Mouse (Mus musculus): ENCODE measurements around the gene Tecpr1.

Gene Tecpr1

GRCm38 (mm10) chr5:144223503-144223862, at the start of gene Tecpr1:
TSS of gene Tecpr1 (minus strand) at chr5:144223615.
- in situ Hi-C loops (cut with MboI, MseI) = loop anchor here in 1 of 2 experiments (25.0 kb wide), 1 partner anchor 539 kb away; the partner anchor contains the start of genes Tmem130 and Trrap

- in situ Hi-C loops (cut with MboI, MseI) = no loop called here
Observed at GRCm38 (mm10) chr5:144271772-144272171, 48.4 kb upstream of the Tecpr1 start.

DNA sequence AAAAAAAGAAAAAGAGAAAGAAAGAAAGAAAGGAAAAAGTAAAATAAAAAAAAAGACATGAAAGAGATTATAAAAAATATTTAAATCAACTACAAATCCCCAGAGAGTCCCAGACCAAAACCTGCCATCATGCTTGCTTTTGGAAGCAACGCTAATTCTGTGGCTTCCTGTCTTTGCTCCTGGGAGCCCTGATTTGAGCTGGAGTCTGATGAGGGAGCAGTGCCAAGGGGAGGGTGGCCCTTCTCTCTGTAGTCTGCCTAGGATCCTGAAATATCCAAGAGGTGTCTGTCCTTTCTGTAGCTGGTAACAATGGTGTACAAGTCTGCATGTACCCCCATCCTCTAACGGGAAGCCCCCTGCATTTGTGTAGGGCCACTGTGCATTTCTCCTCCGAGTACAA, 47.7 kb upstream of the Tecpr1 start:
- in situ Hi-C loops (cut with MboI, MseI) = no loop called here

- in situ Hi-C loops (cut with MboI, MseI) = no loop called here
Observed at GRCm38 (mm10) chr5:144270420-144270819, 47.0 kb upstream of the Tecpr1 start.

DNA sequence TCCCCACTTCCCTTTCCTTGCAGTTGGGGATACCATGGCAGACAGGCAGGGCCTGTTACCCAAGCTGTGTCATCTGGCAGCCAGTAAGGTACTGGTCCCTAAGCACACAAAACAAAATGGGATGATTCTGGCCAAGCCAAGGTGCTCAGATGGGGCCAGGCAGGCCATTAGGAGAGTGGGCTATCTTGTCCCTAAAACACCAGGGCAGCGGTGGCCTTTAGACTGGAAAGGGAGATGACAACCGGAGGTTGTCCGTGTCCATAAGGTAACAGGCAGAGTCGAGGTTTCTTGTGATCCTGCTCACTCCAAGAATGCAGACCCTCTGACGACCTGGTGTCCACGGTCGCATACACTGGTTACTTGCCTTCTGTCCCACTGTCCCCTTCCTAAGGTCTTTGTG, 46.5 kb upstream of the Tecpr1 start:
- in situ Hi-C loops (cut with MboI, MseI) = no loop called here

DNA sequence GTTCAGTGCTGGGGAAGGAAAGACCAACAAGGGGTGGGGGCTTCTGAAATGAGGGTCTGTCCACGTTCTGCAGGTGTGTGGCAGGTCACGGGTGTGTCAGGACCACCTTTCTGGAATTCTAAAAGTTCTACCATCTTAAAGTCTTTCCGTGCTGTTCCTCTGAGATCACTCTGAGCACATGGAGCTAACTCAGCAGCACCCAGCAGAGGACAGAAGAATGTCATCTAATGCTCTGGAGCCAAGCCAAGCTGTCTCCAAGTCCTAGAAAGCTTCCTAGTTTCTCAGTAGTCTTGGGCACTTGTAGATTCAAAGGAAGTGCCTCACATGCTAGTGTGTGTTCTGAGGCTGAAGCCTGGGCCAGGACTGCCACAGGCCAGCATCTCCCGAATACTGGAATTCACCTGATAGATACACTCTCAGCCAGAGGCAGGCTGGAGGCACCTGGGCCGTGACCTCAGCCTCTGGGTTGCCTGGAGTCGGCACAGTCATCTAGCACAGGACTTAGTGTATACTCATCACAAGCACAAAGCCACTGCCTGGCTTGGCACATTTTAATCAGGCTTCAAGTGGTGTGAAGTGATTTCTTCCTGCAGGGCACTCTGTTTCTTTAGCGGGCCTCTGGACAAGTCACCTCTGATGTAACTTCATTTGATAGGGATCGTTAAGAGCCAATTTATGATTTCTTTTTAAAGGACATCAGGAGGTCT, 44.3 kb upstream of the Tecpr1 start:
- in situ Hi-C loops (cut with MboI, MseI) = no loop called here

- in situ Hi-C loops (cut with MboI, MseI) = no loop called here
Observed at GRCm38 (mm10) chr5:144263496-144263895, 40.1 kb upstream of the Tecpr1 start.

DNA sequence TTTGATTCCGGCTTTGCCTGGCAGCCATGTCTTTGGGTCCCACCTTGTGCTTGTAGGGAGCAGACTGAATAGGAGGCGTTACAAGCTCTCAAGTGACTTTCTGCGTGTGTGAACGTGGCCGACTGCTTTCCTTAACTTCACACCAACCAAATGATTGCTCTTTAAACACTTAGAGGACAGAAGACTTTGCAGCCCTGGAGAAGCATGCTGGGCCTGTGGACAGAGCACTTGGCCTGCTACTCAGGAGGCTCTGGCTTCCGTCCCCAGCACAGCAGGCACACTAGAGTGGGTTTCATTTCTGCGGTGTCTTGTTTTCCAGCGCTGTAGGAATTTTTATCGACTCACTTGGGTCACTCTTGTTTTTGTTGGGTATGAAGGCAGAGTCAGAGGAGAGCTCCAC, 39.7 kb upstream of the Tecpr1 start:
- in situ Hi-C loops (cut with MboI, MseI) = no loop called here

GRCm38 (mm10) chr5:144261829-144262228, 38.4 kb upstream of the Tecpr1 start:
- in situ Hi-C loops (cut with MboI, MseI) = no loop called here

GRCm38 (mm10) chr5:144261309-144261708, 37.9 kb upstream of the Tecpr1 start:
- in situ Hi-C loops (cut with MboI, MseI) = no loop called here

DNA sequence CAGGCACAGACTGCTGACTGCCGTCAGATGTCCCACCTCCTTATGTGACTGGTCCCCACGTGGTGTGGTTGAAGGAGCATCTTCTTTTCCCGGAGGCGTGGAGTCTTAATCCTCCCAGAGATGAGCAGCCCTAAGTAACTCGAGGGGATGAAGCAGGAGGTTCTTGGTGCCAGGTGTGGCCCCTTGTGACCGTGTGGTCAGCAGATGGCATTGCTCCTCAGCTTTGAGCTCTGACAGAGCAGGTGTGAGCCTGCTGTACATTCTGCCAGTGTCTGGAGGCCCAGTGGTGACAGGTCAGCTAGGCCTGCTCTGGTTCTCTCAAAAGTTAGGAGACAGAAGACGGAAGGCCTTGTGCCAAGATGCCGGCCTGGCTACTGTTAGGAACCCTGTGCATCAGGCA, 37.0 kb upstream of the Tecpr1 start:
- in situ Hi-C loops (cut with MboI, MseI) = no loop called here

DNA sequence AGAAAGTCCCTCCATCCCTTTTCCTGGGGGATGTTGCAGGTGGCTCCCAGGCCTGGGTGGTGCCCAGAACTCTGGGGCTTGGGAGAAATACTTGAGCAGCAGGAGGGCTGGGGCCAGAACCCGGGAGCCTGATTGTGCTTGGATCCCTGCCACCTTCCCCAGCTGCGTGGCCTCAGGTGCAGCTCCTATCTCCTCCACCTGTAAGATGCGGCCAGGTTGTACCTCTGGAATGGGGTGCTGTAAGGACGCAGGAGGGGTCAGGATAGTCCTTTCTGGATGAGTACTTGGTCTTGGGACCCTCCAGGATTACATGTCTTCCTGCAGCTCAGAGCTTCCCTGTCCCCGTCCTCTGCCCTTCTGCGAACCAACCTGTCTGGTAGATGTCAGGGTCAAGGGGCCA, 35.8 kb upstream of the Tecpr1 start:
- in situ Hi-C loops (cut with MboI, MseI) = loop anchor here (10.0 kb wide), 2 partner anchors 96 to 486 kb away; partner anchors contain the start of gene Baiap2l1 (in 1 of the 2)

DNA sequence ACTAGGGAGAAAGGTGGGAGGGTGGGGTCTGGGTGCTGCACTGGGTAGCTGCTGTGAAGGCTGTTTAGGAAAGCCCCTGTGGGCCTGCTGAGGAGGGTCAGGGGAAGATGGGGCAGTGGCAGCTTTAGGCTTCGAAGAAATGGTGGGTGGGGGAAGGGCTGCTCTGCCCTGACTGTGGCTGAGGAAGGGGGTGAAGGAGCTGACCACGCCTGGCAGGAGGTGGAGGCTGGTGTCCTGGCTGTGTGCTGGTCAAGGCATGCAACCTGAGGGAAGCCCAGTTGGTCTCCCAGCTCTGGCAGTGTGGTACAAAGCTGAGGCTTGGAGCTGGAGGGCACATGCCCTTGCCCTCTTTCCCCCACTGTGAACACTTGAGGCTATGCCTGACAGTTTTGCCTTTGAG, 35.3 kb upstream of the Tecpr1 start:
- in situ Hi-C loops (cut with MboI, MseI) = loop anchor here (10.0 kb wide), 2 partner anchors 96 to 486 kb away; partner anchors contain the start of gene Baiap2l1 (in 1 of the 2)

DNA sequence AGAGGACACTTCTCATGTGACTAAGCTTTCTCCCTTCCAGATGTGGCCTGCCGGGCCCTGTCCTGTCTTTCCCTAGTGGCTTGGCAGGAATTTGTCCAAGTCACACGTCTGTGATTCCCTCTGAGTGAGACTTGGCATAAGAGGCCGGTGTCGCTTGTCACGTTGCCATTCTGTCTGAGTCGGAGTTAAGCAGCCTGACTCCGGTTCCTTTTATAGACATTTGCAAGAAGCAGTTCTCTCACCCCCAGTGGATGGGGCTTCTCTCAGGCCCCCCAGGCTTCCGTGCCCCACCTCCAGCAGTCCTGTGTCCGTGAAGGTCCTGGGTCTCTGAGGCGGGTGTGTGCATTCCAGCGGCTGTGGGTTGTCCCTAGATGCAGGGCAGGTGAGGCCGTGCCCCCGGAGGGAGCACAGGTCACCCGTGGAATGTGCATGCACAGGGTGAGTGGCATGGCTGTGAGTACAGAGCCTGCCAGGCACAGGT, 34.8 kb upstream of the Tecpr1 start:
- in situ Hi-C loops (cut with MboI, MseI) = loop anchor here (10.0 kb wide), 2 partner anchors 97 to 487 kb away; partner anchors contain the start of gene Baiap2l1 (in 1 of the 2)

- in situ Hi-C loops (cut with MboI, MseI) = loop anchor here (10.0 kb wide), 2 partner anchors 97 to 487 kb away; partner anchors contain the start of gene Baiap2l1 (in 1 of the 2)
Observed at GRCm38 (mm10) chr5:144257451-144258110, 34.2 kb upstream of the Tecpr1 start.

- in situ Hi-C loops (cut with MboI, MseI) = loop anchor here (10.0 kb wide), 2 partner anchors 98 to 488 kb away; partner anchors contain the start of gene Baiap2l1 (in 1 of the 2)
Observed at GRCm38 (mm10) chr5:144256888-144257287, 33.5 kb upstream of the Tecpr1 start.

GRCm38 (mm10) chr5:144256541-144256870, 33.1 kb upstream of the Tecpr1 start:
- in situ Hi-C loops (cut with MboI, MseI) = loop anchor here (10.0 kb wide), 2 partner anchors 98 to 488 kb away; partner anchors contain the start of gene Baiap2l1 (in 1 of the 2)

DNA sequence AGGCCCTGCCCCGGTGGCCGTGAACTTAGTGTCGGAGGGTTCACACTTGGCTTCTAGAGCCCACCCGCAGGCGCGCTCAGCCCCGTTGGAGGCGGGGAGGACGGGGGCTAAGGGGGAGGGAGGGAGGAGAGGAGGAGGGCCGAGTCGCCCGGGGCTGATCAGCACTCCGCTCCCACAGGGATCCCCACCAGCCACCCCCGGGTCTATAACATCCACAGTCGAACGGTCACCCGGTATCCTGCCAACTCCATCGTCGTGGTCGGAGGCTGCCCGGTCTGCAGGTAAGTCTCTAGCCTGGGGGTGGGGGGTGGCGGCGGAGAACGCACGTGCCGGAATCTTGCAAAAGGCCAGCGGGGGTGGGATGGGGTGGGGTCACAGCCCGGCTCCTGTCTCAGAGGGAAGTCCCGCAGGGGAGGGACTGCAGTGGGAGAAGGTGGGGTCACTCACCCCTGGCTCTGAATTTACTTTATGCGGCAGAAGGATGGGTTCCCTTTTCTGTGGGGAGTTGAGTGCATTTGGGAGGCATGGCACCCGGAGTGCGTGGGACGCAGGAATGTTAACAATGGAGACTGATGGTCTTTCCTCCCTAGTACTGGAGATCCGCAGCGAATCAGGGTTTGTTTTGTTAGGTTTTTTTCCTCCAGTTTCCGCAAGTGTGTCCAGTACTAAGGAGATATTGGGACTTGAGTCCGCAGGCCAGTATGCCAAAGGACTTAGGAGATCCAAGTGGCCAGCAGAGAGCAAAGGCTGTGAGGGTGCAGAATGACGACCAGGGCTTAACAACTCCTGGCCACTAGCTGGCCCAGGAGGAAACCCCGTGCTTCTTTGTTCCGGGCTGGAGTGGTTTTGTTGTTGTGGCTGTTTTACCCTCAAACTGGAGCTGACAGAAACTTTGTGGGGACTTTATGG, 32.5 kb upstream of the Tecpr1 start:
- in situ Hi-C loops (cut with MboI, MseI) = loop anchor here (10.0 kb wide), 2 partner anchors 99 to 489 kb away; partner anchors contain the start of gene Baiap2l1 (in 1 of the 2)

DNA sequence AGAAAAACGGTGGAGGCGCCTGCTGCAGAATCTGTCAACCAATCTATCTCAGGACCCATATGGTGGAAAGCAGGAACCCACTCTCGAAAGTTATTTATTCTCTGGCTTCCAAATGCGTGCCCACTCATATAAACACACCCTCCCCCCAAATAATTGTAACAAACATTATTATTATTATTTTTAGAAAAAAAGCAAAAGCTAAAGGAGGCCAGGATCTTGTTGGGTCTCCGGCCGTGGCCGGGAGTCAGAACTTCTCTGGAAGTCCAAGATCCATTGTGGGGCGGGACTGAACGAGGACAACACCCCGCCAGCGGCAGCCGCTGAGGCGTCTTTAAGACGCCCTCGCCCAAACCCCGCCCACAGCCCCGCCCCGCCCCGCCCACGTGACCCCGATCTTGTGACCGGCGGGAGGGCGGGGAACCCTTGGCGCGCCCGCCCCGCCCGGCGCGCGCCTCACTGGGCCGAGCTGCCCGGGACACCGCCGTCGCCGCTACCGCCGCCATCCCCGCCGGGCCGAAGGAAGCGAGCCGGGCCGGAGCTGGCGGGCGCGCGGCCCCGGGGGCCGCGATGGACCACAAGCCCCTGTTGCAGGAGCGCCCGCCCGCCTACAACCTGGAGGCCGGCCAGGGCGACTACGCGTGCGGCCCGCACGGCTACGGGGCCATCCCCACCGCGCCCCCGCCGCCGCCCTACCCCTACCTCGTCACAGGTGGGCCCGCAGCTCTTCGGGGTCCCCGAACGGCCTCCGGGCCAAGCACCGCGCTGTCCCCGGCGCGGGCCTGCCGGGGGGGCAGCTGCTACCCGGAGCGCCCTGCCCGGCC, 31.6 kb upstream of the Tecpr1 start:
- in situ Hi-C loops (cut with MboI, MseI) = loop anchor here (10.0 kb wide), 2 partner anchors 100 to 490 kb away; partner anchors contain the start of gene Baiap2l1 (in 1 of the 2)

DNA sequence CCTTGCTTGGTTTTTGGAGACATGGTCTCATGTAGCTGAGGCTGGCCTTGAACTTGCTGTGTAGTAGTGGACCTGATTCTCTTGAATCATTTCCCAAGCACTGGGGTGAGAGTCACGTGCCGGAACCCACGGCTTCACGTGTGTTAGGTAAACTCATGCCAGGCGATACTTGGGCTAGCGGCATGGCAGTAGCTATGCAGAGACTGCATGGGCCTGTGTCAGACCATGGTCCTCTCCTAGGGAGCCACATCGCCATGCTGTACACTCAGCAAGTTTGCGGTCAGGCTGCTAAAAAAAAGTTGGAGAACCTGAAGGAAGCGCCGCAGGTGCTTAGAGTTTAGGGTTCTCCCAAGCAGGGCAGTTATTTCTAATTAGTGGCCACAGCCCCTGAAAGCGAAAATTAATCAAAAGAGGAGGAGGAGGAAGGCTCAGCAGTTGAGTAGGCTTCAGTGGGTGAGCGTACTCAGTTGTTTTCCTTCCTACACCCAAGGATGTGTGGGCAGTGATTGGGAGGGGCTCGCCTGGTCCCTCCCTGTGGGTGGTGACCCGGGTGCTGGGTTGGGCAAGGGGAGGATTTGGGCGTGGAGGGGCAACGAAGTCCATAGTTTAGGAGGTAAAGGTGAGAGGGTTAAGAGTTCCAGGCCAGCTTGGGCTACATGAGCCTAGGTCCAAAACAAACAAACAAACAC, 30.9 kb upstream of the Tecpr1 start:
- in situ Hi-C loops (cut with MboI, MseI) = loop anchor here (10.0 kb wide), 2 partner anchors 101 to 491 kb away; partner anchors contain the start of gene Baiap2l1 (in 1 of the 2)
